Mouse (Mus musculus): ENCODE data around the gene Chd1. TPM values are rescaled to one million over a fixed set of nuclear protein-coding genes. Genes with fewer than 3 reads are reported as not detected.
"Not testable (repeated sequence)": the region's sequence is repeated elsewhere in the genome, so short reads cannot be mapped to it uniquely, and the experiment has no call there.

Gene Chd1
- polyA plus RNA-seq, 1 experiment from 2014 or later = 48.3 TPM

DNA sequence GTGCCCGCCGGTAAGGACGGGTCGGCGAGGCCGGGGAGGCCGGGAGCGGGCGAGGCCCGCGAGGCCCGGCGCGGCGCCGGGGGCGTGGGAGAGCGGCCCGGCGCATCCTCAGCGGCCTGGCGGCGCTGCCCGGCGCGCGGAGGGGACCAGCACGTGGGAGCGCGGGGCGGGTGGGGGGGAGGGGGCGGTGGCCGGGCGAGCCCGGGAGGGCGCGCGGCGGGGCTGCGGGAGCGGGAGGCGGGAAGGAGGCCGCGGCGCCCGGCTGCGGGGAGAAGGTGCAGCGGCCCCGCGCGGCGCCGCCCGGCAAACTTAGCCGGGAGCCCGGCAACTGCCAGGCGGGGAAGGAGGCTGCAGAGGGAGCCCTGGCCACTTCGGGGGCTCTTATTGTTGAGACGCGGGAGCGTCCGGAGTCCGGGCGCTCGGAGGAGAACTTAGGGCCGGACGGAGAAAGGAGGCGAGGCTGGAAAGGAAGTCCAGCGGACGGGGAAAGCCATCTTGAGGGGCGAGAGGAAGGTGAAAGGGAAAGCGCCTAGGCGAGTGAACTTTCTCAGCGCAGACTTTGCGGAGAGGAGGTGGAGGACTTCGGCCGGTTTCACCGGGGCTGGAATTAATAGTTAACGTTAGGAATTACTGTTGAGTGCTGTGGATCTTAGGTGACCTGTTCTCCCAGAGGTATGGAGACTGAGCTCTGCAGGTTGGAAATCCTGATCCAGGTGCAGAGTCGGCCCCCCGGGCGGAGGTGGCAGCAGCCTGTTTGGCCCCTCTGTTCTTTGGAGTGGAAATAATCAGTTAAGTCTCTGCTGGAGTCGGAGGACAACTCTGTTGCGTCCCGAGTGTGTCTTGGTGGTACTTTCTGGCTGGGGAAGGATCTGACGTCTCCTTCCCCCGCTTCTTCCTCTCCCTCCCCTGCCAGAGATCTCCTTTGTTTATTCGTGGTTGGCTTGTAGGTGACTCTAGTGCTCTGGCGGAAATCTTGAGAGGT is 827 bp downstream of the Chd1 start:
- under 1% methylated on average over 55 of the region's 89 CpGs for WGBS
- H3K9ac ChIP-seq = peak overlapping the region; percentile 97

GRCm38 (mm10) chr17:15714507-15714906 is 9.7 kb downstream of the Chd1 start:
- H3K27me3 ChIP-seq = no peaks in the 10 kb centered on the region
- H3K4me1 ChIP-seq = peaks cover 2% of the 10 kb centered on the region; the same call in 1 of the 2 replicates
- no peak overlapping the region for H3K4me3 ChIP-seq (replicated peaks)
- ATAC-seq (ENCODE audit: low FRiP score) = no peak
- peaks cover 30% of the 10 kb centered on the region for H3K36me3 ChIP-seq (replicated peaks)
- no peak overlapping the region for H3K4me2 ChIP-seq
- H3K27ac ChIP-seq = no peak overlapping the region
- no peaks in the 10 kb centered on the region for H3K9me3 ChIP-seq
- WGBS = 64% methylated on average over 4 of the region's 4 CpGs
- H3K9ac ChIP-seq = no peak overlapping the region

More for the DNA sequence above, 827 bp downstream of the Chd1 start:
- Histone ChIP-seq H3K27me3 (no peaks in the 10 kb centered on the region), H3K27ac (peak overlapping the region; percentile 96), H3K4me2 (peak overlapping the region; percentile 83), H3K9me3 (no peaks in the 10 kb centered on the region), H3K4me1 (peaks cover 24% of the 10 kb centered on the region), H3K36me3 (replicated peaks) (peaks cover 18% of the 10 kb centered on the region), H3K4me3 (replicated peaks) (peak overlapping the region; percentile 96)
- peak; percentile 37 for ATAC-seq (ENCODE audit: low FRiP score)

DNA sequence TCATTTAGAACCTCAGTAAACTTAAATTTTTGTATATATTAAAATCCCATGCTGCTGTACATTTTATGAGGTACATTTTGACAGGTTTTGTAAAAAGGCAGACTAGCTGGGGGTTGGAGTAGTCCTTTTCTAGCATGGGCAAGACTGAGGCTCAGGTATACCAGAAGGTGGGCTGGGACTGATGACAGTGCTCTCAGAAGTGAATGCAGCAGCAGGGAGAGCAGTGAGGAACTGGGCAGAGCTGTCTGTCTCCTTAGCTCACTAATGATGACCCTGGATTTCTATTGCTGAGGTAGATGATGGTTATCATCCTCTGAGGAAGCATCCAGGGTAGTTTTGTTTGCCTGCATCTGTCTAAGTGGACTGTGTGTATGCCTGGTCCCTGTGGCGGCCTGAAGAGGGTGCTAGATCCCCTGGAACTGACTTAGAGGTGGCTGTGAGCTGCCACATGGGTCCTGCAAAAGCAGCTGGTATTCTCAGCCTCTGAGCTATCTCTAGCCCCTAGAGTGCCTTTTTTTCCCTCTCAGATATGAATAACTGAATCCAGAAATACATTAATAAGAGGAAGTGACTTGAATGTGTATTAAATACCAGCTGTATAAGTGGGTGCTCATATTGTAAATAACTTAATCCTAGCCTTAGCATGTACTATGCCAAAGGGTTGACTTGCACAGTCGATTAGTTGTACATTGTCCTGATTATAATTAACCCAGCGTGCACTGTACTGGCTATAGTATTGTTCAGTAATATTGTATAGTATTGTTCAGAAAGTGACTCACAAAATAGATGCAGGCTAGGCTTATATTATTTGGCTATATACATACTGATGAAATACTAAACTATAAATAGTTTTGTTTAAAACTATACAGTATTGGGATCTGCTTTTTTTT is 10.5 kb downstream of the Chd1 start:
- Histone ChIP-seq H3K9me3 (no peaks in the 10 kb centered on the region), H3K4me1 (peaks cover 2% of the 10 kb centered on the region; the same call in 1 of the 2 replicates), H3K27me3 (no peaks in the 10 kb centered on the region), H3K36me3 (replicated peaks) (peaks cover 27% of the 10 kb centered on the region), H3K4me3 (replicated peaks) (no peak overlapping the region), H3K9ac (no peak overlapping the region), H3K27ac (no peak overlapping the region), H3K4me2 (no peak overlapping the region)
- WGBS = 68% methylated on average over 3 of the region's 3 CpGs
- ATAC-seq (ENCODE audit: low FRiP score) = 0 out of 2 replicates have a peak, but pooled peaks have one; percentile 60

- 92% methylated on average over 3 of the region's 3 CpGs for WGBS
- no peaks in the 10 kb centered on the region for H3K27me3 ChIP-seq
Measured at GRCm38 (mm10) chr17:15715940-15716339, 11.2 kb downstream of the Chd1 start.

DNA sequence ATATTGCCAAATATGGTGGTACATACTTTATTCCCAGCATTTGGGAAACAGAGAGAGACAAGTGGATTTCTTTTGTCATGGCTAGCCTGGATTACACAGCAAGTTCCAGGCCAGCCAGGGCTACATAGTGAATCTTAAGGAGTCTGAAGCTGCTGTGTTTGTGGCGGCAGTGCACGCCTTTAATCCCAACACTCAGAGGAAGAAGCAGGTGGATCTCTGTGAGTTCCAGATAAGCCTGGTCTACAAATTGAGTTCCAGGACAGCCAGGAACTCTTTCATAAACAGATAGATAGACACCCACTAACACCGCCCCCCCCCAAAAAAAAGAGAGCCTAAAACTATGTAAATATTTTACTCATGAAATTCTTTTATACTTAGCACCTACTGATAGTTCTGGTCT is 16.1 kb downstream of the Chd1 start:
- ATAC-seq (ENCODE audit: low FRiP score) = no peak
- Histone ChIP-seq H3K4me1 (no peaks in the 10 kb centered on the region), H3K36me3 (replicated peaks) (peaks cover 28% of the 10 kb centered on the region), H3K9me3 (no peaks in the 10 kb centered on the region), H3K27me3 (no peaks in the 10 kb centered on the region), H3K27ac (no peak overlapping the region), H3K4me2 (no peak overlapping the region), H3K9ac (no peak overlapping the region), H3K4me3 (replicated peaks) (no peak overlapping the region)
- WGBS = 90% methylated on average over 3 of the region's 3 CpGs

More at GRCm38 (mm10) chr17:15715940-15716339, 11.2 kb downstream of the Chd1 start:
- no peak overlapping the region for H3K4me2 ChIP-seq
- no peak for ATAC-seq (ENCODE audit: low FRiP score)
- H3K36me3 ChIP-seq (replicated peaks) = peaks cover 26% of the 10 kb centered on the region
- H3K27ac ChIP-seq = no peak overlapping the region
- H3K4me1 ChIP-seq = peaks cover 2% of the 10 kb centered on the region; the same call in 1 of the 2 replicates
- H3K4me3 ChIP-seq (replicated peaks) = no peak overlapping the region
- no peaks in the 10 kb centered on the region for H3K9me3 ChIP-seq
- no peak overlapping the region for H3K9ac ChIP-seq

- ATAC-seq (ENCODE audit: low FRiP score) = no peak
- no peak overlapping the region for H3K4me2 ChIP-seq
- WGBS = 98% methylated on average over 1 of the region's 1 CpGs
- H3K9me3 ChIP-seq = no peaks in the 10 kb centered on the region
- no peaks in the 10 kb centered on the region for H3K4me1 ChIP-seq
- H3K9ac ChIP-seq = no peak overlapping the region
- H3K4me3 ChIP-seq (replicated peaks) = no peak overlapping the region
- peaks cover 43% of the 10 kb centered on the region for H3K36me3 ChIP-seq (replicated peaks)
- H3K27ac ChIP-seq = no peak overlapping the region
- no peaks in the 10 kb centered on the region for H3K27me3 ChIP-seq
Measured at GRCm38 (mm10) chr17:15723291-15723690, 18.5 kb downstream of the Chd1 start.

- H3K27me3 ChIP-seq; H3K27ac ChIP-seq; H3K4me3 ChIP-seq (replicated peaks); H3K9me3 ChIP-seq; H3K4me1 ChIP-seq; ATAC-seq (ENCODE audit: low FRiP score); H3K4me2 ChIP-seq; H3K9ac ChIP-seq: not testable (repeated sequence)
- peaks cover 37% of the 10 kb centered on the region for H3K36me3 ChIP-seq (replicated peaks)
- 90% methylated on average over 4 of the region's 5 CpGs for whole genome bisulfite sequencing
Measured at GRCm38 (mm10) chr17:15723866-15724475, 19.2 kb downstream of the Chd1 start.

- H3K36me3 ChIP-seq (replicated peaks) = peaks cover 60% of the 10 kb centered on the region
- no peak overlapping the region for H3K27ac ChIP-seq
- 87% methylated on average over 5 of the region's 5 CpGs for WGBS
Measured at GRCm38 (mm10) chr17:15731706-15732105, 26.9 kb downstream of the Chd1 start.

GRCm38 (mm10) chr17:15737346-15737917 is 32.7 kb downstream of the Chd1 start:
- Histone ChIP-seq H3K36me3 (replicated peaks) (peaks cover 59% of the 10 kb centered on the region), H3K27me3 (no peaks in the 10 kb centered on the region), H3K27ac (no peak overlapping the region), H3K4me3 (replicated peaks) (no peak overlapping the region), H3K4me1 (no peaks in the 10 kb centered on the region), H3K4me2 (no peak overlapping the region), H3K9ac (no peak overlapping the region), H3K9me3 (no peaks in the 10 kb centered on the region)
- 92% methylated on average over 10 of the region's 10 CpGs for WGBS
- no peak for ATAC-seq (ENCODE audit: low FRiP score)

More at GRCm38 (mm10) chr17:15731706-15732105, 26.9 kb downstream of the Chd1 start:
- H3K9me3 ChIP-seq = no peaks in the 10 kb centered on the region
- H3K9ac ChIP-seq = no peak overlapping the region
- ATAC-seq (ENCODE audit: low FRiP score) = no peak
- no peak overlapping the region for H3K4me3 ChIP-seq (replicated peaks)
- no peaks in the 10 kb centered on the region for H3K27me3 ChIP-seq
- no peak overlapping the region for H3K4me2 ChIP-seq
- no peaks in the 10 kb centered on the region for H3K4me1 ChIP-seq

DNA sequence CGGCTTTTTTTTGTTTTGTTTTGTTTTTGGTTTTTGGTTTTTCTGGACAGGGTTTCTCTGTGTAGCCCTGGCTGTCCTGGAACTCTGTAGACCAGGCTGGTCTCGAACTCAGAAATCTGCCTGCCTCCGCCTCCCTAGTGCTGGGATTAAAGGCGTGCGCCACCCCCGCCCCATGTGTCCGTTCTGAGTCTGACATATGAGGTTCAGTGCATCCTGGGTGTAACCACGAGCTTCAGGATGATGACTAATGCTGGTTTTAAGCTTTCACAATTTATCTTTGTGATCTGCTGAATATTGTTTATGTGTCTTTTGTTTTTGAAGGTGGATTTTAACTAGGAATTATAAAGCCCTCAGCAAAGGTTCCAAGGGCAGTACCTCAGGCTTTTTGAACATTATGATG is 37.1 kb downstream of the Chd1 start:
- H3K9ac ChIP-seq = no peak overlapping the region
- no peak overlapping the region for H3K27ac ChIP-seq
- H3K9me3 ChIP-seq = no peaks in the 10 kb centered on the region
- no peaks in the 10 kb centered on the region for H3K4me1 ChIP-seq
- ATAC-seq (ENCODE audit: low FRiP score) = no peak
- no peaks in the 10 kb centered on the region for H3K27me3 ChIP-seq
- no peak overlapping the region for H3K4me2 ChIP-seq
- peaks cover 55% of the 10 kb centered on the region for H3K36me3 ChIP-seq (replicated peaks)
- 93% methylated on average over 8 of the region's 8 CpGs for WGBS
- H3K4me3 ChIP-seq (replicated peaks) = no peak overlapping the region

DNA sequence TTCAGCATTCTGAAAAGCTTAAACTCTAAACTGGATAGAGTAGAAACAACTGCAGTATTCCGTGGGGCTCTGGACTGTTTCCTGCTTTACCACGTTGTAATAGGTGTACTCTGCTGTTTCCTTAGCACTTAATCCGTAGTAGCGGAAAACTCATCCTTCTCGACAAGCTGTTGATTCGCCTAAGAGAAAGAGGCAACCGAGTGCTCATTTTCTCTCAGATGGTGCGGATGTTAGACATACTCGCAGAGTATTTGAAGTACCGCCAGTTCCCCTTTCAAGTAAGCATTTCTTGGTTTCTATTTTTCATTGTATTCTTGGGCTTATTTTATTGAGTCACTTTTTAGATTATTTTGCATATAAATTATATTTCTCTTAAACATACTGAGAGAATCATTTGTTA is 38.2 kb downstream of the Chd1 start:
- Histone ChIP-seq H3K4me1 (no peaks in the 10 kb centered on the region), H3K4me3 (replicated peaks) (no peak overlapping the region), H3K36me3 (replicated peaks) (peaks cover 54% of the 10 kb centered on the region), H3K4me2 (no peak overlapping the region), H3K9me3 (no peaks in the 10 kb centered on the region), H3K27me3 (no peaks in the 10 kb centered on the region), H3K27ac (no peak overlapping the region), H3K9ac (no peak overlapping the region)
- 93% methylated on average over 10 of the region's 10 CpGs for WGBS
- ATAC-seq (ENCODE audit: low FRiP score) = no peak

Data from forebrain, embryonic 12.5 days (tissue).